Mouse (Mus musculus): ENCODE data around the gene Supt7l. TPM values are rescaled to one million over a fixed set of nuclear protein-coding genes. Genes with fewer than 3 reads are reported as not detected.
"Not testable (repeated sequence)": the region's sequence is repeated elsewhere in the genome, so short reads cannot be mapped to it uniquely, and the experiment has no call there.

The Supt7l gene
- total RNA-seq (2015) (17.0 and 18.2 TPM in 2 replicates), total RNA-seq (2017) (19.2 and 20.1 TPM in 2 replicates)

GRCm38 (mm10) chr5:31527707-31528106, at the start of gene Supt7l:
Gene Supt7l, minus strand, starts transcription at chr5:31527807.
- ATAC-seq (replicated peaks; ENCODE audit: poor library complexity) = not testable (repeated sequence)

GRCm38 (mm10) chr5:31576539-31576975, 49.0 kb upstream of the Supt7l start:
- no peak; the same call in 1 of the 2 replicates for ATAC-seq (replicated peaks; ENCODE audit: poor library complexity)

DNA sequence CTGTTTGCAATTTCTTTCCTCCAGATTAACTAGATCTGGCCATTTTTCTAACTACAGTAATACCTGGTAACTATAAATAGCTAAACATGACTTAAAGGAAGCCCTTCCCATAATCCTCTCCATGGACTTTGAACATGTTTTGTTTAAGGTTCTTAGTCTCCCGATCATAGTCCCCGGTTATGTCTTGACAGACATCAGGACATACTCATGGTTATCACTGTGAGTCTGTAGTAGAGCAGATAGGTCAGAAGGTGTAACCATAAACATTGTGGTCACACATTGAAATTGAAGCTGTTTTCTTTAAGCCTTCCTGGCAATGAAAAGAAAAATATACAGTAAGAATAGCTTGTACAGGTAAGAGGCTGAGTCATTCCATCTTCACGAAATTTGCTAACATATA, 46.1 kb upstream of the Supt7l start:
- ATAC-seq (replicated peaks; ENCODE audit: poor library complexity) = no peak

GRCm38 (mm10) chr5:31571023-31571608, 43.5 kb upstream of the Supt7l start:
- ATAC-seq (replicated peaks; ENCODE audit: poor library complexity) = peak; percentile 94

GRCm38 (mm10) chr5:31567951-31568657, 40.5 kb upstream of the Supt7l start:
- ATAC-seq (replicated peaks; ENCODE audit: poor library complexity) = no peak

DNA sequence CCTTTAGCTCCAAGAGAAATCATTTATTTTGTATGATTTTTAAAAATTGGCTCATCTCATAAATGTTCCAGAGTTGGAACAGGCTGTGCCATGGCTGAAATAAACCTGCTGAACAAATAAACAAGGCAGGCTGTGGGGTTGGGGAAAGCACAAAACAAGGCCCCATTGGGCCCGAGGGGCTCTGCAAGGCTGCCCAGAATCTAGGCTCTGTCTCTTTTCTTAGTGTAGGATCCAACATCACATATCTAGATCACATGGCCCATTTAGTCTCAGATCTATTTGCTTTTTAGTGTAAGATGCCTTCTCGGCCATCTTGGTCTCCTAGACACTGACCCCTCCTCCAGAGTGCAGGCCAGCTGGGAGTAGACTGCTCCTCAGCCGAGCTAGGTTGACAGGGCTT, 38.9 kb upstream of the Supt7l start:
- no peak for ATAC-seq (replicated peaks; ENCODE audit: poor library complexity)

- no peak for ATAC-seq (replicated peaks; ENCODE audit: poor library complexity)
Measured at GRCm38 (mm10) chr5:31566026-31566425, 38.4 kb upstream of the Supt7l start.

- ATAC-seq (replicated peaks; ENCODE audit: poor library complexity) = no peak
Measured at GRCm38 (mm10) chr5:31564976-31565375, 37.4 kb upstream of the Supt7l start.

DNA sequence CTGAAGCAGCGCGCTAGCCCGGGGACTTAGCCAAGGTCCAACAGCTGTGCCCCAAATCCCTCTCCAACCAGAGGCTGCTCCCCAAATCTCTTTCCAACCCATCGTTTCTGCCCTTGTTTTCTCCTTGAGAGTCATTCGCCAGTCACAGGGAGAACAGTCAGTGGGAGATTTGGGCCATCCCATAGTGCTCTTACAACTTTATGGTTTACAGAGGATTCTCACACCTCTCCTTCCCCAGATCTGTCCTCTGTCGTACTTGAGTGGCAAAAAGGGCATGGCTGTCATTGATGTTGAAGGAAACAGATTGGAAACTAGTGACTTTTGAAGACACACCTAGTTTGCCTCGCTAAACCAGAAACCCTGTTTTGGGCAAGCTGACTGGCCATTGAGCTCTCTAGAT, 36.3 kb upstream of the Supt7l start:
- no peak for ATAC-seq (replicated peaks; ENCODE audit: poor library complexity)

DNA sequence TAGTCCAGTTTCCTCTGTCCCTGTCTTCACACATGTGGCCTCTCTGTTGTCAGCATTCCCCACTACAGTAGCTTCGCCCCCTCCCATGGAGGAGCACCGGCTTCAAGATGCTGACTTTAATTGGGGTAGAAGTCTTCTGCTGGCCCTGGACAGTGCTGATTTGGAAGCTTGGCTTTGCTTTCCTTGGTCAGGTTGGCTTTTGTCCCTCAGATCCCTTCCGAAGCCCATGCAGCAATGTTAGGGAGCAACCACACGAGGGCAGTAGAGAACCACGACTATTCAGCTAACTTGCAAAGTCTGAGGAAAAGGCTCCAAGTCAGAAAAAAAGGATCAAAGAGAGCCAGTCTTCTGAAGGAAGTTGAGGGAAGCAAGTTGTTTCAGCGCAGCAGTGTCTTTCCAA, 35.9 kb upstream of the Supt7l start:
- ATAC-seq (replicated peaks; ENCODE audit: poor library complexity) = peak; percentile 86

DNA sequence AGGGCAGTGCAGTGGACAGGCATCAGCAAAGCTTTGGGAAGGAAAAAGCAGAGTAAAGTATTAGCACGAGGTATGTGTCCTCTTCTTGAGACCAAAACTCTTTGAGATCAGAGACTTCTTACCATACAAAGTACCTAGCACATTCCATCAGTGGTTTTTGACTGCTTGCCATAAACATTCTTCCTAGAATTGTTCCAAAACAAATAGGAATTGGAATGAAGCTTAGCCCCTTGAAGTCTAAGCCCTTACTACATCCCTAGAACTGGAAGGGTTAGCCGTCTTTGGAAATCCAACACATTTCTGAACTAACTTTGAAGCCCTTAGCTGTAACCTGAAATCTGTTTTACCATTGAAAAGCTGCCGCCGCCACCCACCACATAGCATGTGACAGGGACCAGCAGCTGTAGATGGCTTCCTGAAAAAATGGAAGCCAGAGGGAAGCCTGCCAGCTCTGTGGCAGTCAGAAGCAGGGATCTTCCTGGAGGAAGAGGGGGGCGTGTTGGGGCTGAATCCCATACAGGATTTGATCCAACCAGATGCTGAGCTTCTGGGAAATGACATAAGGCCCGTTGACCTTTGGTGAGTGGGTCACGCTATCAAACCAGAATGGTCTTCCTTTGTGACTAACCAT, 34.5 kb upstream of the Supt7l start:
- ATAC-seq (replicated peaks; ENCODE audit: poor library complexity) = no peak

DNA sequence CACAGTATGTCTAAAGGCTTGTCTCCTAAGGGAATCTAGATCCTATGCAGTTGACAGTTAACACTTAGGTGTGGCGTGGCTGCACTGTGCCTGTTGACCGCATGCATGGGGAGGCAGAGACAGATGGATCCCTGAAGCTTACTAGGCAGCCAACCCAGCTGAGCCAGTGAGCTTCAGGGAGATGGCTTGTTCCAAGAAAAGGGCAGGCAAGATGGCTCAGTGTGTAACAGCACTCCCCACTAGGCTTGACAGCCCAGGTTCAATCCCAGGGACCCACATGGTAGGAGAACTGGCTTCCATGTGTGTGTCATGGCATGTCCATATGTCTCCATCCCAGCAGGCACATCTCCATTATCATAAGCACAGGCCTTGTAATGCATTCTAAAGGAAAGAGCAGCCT, 32.7 kb upstream of the Supt7l start:
- no peak for ATAC-seq (replicated peaks; ENCODE audit: poor library complexity)

DNA sequence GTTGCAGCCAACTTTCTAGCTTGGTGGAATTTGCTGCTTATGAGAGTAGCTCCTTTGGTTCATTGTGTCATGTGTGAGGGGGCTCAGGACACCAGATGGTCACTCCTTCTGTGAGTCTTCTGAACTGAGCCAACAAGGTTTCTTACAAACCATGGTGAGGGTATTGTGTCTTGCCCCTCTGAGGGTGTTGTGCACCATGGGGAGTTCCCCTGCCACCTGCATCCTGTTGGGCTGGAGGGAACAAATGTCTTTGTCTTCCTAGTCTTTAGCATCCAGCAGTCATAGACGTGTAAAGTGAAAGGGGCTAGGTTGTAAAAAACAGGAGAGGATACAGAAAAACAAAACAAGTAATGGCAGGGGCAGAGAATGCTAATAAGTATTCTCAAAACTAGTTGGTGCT, 31.8 kb upstream of the Supt7l start:
- no peak for ATAC-seq (replicated peaks; ENCODE audit: poor library complexity)

GRCm38 (mm10) chr5:31535228-31535627, 7.6 kb upstream of the Supt7l start:
- ATAC-seq (replicated peaks; ENCODE audit: poor library complexity) = peak; percentile 58

- ATAC-seq (replicated peaks; ENCODE audit: poor library complexity) = peak; percentile 75
Measured at GRCm38 (mm10) chr5:31528560-31528959, 953 bp upstream of the Supt7l start.

DNA sequence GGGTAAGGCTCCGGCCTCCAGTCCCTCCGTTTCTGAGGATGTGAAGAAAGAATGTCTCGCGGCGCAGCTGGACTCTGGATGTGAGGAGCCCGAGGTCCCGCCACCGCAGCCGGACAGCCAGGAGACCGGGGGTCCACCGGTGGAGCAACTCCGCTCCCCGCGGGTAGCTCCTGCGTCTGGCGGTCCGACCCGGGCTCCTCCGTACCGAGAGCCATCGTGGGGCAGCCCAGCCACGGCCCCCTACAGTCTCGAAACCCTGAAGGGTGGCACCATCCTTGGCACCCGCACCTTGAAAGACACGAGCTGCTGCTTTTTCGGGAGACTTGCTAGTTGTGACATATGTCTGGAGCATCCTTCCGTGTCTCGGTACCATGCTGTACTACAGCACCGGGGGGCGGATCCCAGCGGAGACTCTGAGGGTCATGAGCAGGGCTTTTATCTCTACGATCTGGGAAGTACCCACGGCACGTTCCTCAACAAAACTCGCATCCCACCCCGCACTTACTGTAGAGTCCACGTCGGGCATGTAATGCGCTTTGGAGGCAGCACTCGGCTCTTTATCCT, 408 bp downstream of the Supt7l start:
- ATAC-seq (replicated peaks; ENCODE audit: poor library complexity) = 0 out of 2 replicates have a peak, but pooled peaks have one; percentile 8

- ATAC-seq (replicated peaks; ENCODE audit: poor library complexity) = peak; percentile 92
Measured at GRCm38 (mm10) chr5:31526354-31527116, 1.1 kb downstream of the Supt7l start, which contains the start of gene Slc4a1ap. Gene Slc4a1ap, plus strand, starts transcription at chr5:31526995.

DNA sequence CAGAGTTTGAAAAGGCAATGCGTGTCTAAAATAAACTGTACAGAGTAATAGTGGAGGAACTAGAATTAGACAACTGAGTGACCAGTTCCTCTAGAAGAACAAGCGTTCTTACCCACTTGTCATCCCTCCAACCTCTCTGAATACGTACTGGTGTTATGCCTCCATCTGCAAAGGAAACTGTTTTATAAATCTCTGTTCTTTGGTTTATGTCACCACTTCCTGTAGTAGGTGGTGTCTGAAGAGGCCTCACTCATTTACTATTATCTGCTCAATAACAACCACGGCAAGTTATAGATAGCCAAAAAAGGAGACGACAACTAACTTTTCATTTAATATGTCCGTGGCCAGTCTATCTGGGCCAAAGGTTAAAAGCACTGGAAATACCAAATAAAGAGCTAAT, 7.1 kb downstream of the Supt7l start:
- no peak for ATAC-seq (replicated peaks; ENCODE audit: poor library complexity)

DNA sequence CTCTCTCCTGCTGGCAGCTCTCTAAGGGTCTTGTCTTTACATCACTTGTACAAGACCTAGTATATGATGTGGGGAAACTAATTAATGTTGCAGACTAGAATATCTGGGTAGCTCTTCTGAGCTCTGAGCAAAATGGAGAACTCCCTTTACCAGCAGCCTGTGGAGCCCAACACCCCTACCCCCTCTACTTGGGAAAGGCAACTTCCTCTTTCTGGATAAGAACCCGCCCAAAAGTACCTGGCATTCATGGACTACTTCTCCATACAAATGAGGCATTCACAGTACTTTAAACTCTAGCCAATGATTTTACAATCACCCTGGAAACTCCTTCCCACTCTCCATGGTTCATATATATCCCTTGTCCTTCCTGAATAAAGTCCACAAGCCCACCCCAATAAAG, 15.1 kb downstream of the Supt7l start:
- peak; percentile 71 for ATAC-seq (replicated peaks; ENCODE audit: poor library complexity)

DNA sequence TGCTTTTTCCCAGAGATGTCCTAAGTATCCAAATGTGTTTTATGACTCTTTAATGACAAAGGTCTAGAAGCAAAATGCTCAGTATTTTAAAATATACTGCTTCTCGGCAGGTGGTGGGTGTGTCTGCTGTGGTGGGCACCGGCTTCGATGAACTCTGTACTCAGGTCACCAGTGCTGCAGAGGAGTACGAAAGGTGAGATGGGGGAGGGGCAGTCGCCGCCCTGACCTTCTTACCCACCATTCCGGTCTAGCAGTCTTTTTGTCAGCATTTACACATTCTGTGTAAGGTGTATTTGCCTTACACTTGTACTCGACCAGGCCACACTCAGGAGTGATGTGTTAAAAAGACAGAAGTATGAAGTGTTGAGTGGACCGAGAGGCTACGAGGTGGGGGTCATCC, 22.8 kb downstream of the Supt7l start:
- no peak for ATAC-seq (replicated peaks; ENCODE audit: poor library complexity)

Measured in megakaryocyte progenitor cell, adult 5-6 weeks (primary cell).